Mouse (Mus musculus) limb, embryonic 14.5 days (tissue): ENCODE measurements at regions not wholly inside any gene's neighbourhood (a gene's known extent, or its start where the extent isn't known, plus 50 kb on each side); places are given as distances from the start of the nearest gene placed in this dataset.

Experiments
- ATAC-seq: fragments of 200-750 bp; cut with Nextera tagmentation; 2 replicates; pipeline ENCODE4 v1.8.0; 2017; ENCODE audit warnings: low read depth, moderate number of reproducible peaks, moderate TSS enrichment; ENCODE audit not compliant: low FRiP score
- DNase-seq: peaks from one replicate; pipeline ENCODE4 v3.0.0-alpha.2; 2015; ENCODE audit warnings: low spot score
- H3K27ac ChIP-seq: fragments of 300-500 bp; sonication (generic); replicated peaks from 2 replicates; pipeline ENCODE4 v1.5.1; 2014; ENCODE audit warnings: low read depth, mild to moderate bottlenecking, low read length, moderate library complexity, mixed read lengths
- H3K27me3 ChIP-seq: fragments of 300-500 bp; sonication (generic); 2 replicates; pipeline ENCODE4 v1.6.1; 2014; ENCODE audit warnings: low read length, mixed read lengths; ENCODE audit not compliant: control insufficient read depth, insufficient read depth
- H3K36me3 ChIP-seq: fragments of 300-500 bp; sonication (generic); 2 replicates; pipeline ENCODE4 v1.6.1; 2014; ENCODE audit warnings: mild to moderate bottlenecking, low read length, moderate library complexity, mixed read lengths; ENCODE audit not compliant: control insufficient read depth, insufficient read depth
- H3K4me1 ChIP-seq: fragments of 300-500 bp; sonication (generic); 2 replicates; pipeline ENCODE4 v1.6.1; 2014; ENCODE audit warnings: antibody characterized with exemption, low read length, mixed read lengths; ENCODE audit not compliant: control insufficient read depth, insufficient read depth
- H3K4me2 ChIP-seq: fragments of 300-500 bp; sonication (generic); replicated peaks from 2 replicates; pipeline ENCODE4 v1.6.1; 2014; ENCODE audit warnings: low read depth, mild to moderate bottlenecking, low read length, moderate library complexity; ENCODE audit not compliant: severe bottlenecking
- H3K4me3 ChIP-seq: fragments of 300-500 bp; sonication (generic); replicated peaks from 2 replicates; pipeline ENCODE4 v1.5.1; 2014; ENCODE audit warnings: low read length
- H3K9ac ChIP-seq: fragments of 300-500 bp; sonication (generic); 2 replicates; pipeline ENCODE4 v1.6.1; 2014; ENCODE audit warnings: mild to moderate bottlenecking, low read depth, low read length, moderate library complexity; ENCODE audit not compliant: severe bottlenecking
- H3K9me3 ChIP-seq: fragments of 300-500 bp; sonication (generic); 2 replicates; pipeline ENCODE4 v1.6.1; 2016; ENCODE audit warnings: low read length; ENCODE audit not compliant: control insufficient read depth
- POLR2A ChIP-seq: fragments of 200-500 bp; IDR thresholded peaks from 2 replicates; pipeline ENCODE4 v1.8.0; 2012; ENCODE audit warnings: inconsistent platforms, mild to moderate bottlenecking, moderate library complexity, borderline replicate concordance; ENCODE audit not compliant: insufficient read depth, insufficient read length; ENCODE audit errors: extremely low read depth
- WGBS: fragments of 180-500 bp; shearing (Covaris S2); extraction: QIAGEN DNeasy Blood & Tissue Kit; methylation state at CpG from one replicate; pipeline ENCODE4 v1.1.7; 2014; 5-methylcytosine and 5-hydroxymethylcytosine counted together

- no peaks in the 10 kb centered on the region; the same call in 1 of the 2 replicates for H3K9me3 ChIP-seq
- H3K36me3 ChIP-seq = no peaks in the 10 kb centered on the region
- H3K9ac ChIP-seq = no peak overlapping the region
- H3K4me1 ChIP-seq = no peaks in the 10 kb centered on the region
- no peaks in the 10 kb centered on the region for H3K27me3 ChIP-seq
- H3K4me3 ChIP-seq = no peak overlapping the region
- H3K27ac ChIP-seq = no peak overlapping the region
- H3K4me2 ChIP-seq = no peak overlapping the region
- DNase-seq (no peak), ATAC-seq (no peak)
- no peak for TF ChIP-seq POLR2A
- 26% methylated on average over 2 of the region's 2 CpGs for WGBS
These were observed 88.5 kb upstream of the BC052040 start for GRCm38 (mm10) chr2:115493020-115493419.

DNA sequence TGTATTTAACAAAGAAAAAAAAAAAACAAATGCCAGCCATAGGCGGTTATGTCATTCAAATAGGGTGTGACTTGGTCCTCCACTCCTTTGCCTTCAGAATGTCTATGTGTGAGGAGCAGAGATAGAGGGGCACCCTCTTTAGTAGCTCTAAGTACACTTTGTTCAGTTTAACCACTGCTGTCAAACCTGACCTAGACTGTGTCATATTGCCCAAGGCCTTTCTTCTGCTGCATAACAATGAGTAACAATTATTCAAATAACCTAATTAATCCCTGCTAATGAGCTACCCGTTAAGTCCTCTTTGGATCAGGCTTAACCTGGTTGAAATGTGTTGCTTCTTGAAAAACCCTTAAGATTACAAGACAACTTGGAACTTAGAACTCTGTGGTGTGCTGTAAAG is 81.6 kb upstream of the BC052040 start:
- Histone ChIP-seq H3K9me3 (no peaks in the 10 kb centered on the region; the same call in 1 of the 2 replicates), H3K36me3 (no peaks in the 10 kb centered on the region), H3K4me3 (no peak overlapping the region), H3K27me3 (no peaks in the 10 kb centered on the region), H3K4me1 (no peaks in the 10 kb centered on the region), H3K4me2 (no peak overlapping the region), H3K9ac (no peak overlapping the region), H3K27ac (no peak overlapping the region)
- DNase-seq = no peak
- no peak for ATAC-seq
- WGBS = 65% methylated on average over 2 of the region's 2 CpGs
- no peak for TF ChIP-seq POLR2A

GRCm38 (mm10) chr2:115509527-115509926 is 72.0 kb upstream of the BC052040 start:
- Histone ChIP-seq H3K4me1 (peaks cover 14% of the 10 kb centered on the region), H3K36me3 (no peaks in the 10 kb centered on the region), H3K4me2 (no peak overlapping the region), H3K27ac (no peak overlapping the region), H3K9ac (no peak overlapping the region), H3K4me3 (no peak overlapping the region), H3K9me3 (no peaks in the 10 kb centered on the region), H3K27me3 (peaks cover 18% of the 10 kb centered on the region)
- DNase-seq (no peak), ATAC-seq (no peak)
- WGBS = 43% methylated on average over 10 of the region's 10 CpGs
- TF ChIP-seq POLR2A = no peak

- H3K4me2 ChIP-seq = no peak overlapping the region
- no peak overlapping the region for H3K4me3 ChIP-seq
- no peak overlapping the region for H3K27ac ChIP-seq
- peaks cover 18% of the 10 kb centered on the region for H3K27me3 ChIP-seq
- H3K9me3 ChIP-seq = no peaks in the 10 kb centered on the region
- DNase-seq (no peak), ATAC-seq (no peak)
- no peak overlapping the region for H3K9ac ChIP-seq
- no peak for TF ChIP-seq POLR2A
- H3K4me1 ChIP-seq = peaks cover 14% of the 10 kb centered on the region
- WGBS = 16% methylated on average over 3 of the region's 3 CpGs
- no peaks in the 10 kb centered on the region for H3K36me3 ChIP-seq
These were observed 70.4 kb upstream of the BC052040 start for GRCm38 (mm10) chr2:115511146-115511545.

- ATAC-seq = no peak
- H3K4me2 ChIP-seq = peak overlapping the region; percentile 9; the same call in 1 of the 2 replicates
- no peak overlapping the region for H3K27ac ChIP-seq
These were observed 69.6 kb upstream of the BC052040 start for GRCm38 (mm10) chr2:115511612-115512525.

More at GRCm38 (mm10) chr2:115511612-115512525, 69.6 kb upstream of the BC052040 start:
- TF ChIP-seq POLR2A = no peak
- no peak for DNase-seq
- no peak overlapping the region for H3K9ac ChIP-seq
- 27% methylated on average over 14 of the region's 14 CpGs for WGBS
- no peaks in the 10 kb centered on the region for H3K36me3 ChIP-seq
- no peaks in the 10 kb centered on the region for H3K9me3 ChIP-seq
- H3K27me3 ChIP-seq = peaks cover 18% of the 10 kb centered on the region
- H3K4me1 ChIP-seq = peaks cover 14% of the 10 kb centered on the region
- H3K4me3 ChIP-seq = no peak overlapping the region
